Mouse (Mus musculus) kidney, adult 10 weeks (tissue): ENCODE measurements around the gene Tmed2. TPM values are rescaled to one million over a fixed set of nuclear protein-coding genes. Genes with fewer than 3 reads are reported as not detected.

ENCODE experiments used
- polyA plus RNA-seq: library from polyadenylated mRNA; stranded (reverse); fragments of 350-450 nt; fragmentation: Illumina TruSeq; extraction: RNeasy Lipid Tissue Mini Kit (QIAGEN cat#74804); gene quantifications from one replicate; pipeline ENCODE4 v1.2.3, GENCODE M21; 2014; ENCODE audit warnings: low read depth, low replicate concordance

Gene Tmed2
- polyA plus RNA-seq, result 1,292 TPM

GRCm38 (mm10) chr5:124540383-124540786 lies at the start of gene Tmed2:
Gene Tmed2, plus strand, starts transcription at chr5:124540695.

GRCm38 (mm10) chr5:124530655-124531582 lies 9.6 kb upstream of the Tmed2 start, which contains the start of gene Rilpl1:
Gene Rilpl1, minus strand, starts transcription at chr5:124531391.

GRCm38 (mm10) chr5:124552558-124553307 lies 12.2 kb downstream of the Tmed2 start, which contains the start of gene Ddx55:
Gene Ddx55, plus strand, starts transcription at chr5:124552864.

GRCm38 (mm10) chr5:124578633-124579317 lies 38.3 kb downstream of the Tmed2 start, which contains the start of the genes Eif2b1 and Gtf2h3:
Gene Eif2b1, minus strand, starts transcription at chr5:124579131.
Gene Gtf2h3, plus strand, starts transcription at chr5:124579140.

Other genes with a start within 250 kb of the Tmed2 start
- gene Mphosph9, start 212.7 kb upstream of the Tmed2 start, polyA plus RNA-seq, result 6.2 TPM
- gene 2810006K23Rik, start 212.6 kb upstream of the Tmed2 start, polyA plus RNA-seq, result 18.2 TPM
- 84.9 TPM for gene Cdk2ap1, start 177.6 kb upstream of the Tmed2 start, polyA plus RNA-seq
- 78.2 TPM for gene Sbno1, start 114.7 kb upstream of the Tmed2 start, polyA plus RNA-seq
- gene Kmt5a, start 100.8 kb upstream of the Tmed2 start, polyA plus RNA-seq, result 73.8 TPM
- 4.8 TPM for gene Rilpl2, start 62.3 kb upstream of the Tmed2 start, polyA plus RNA-seq
- gene Snrnp35, start 57.6 kb upstream of the Tmed2 start, polyA plus RNA-seq, result 0.69 TPM
- 6.8 TPM for gene Rilpl1, start 9.3 kb upstream of the Tmed2 start, polyA plus RNA-seq
- gene Ddx55, start 12.2 kb downstream of the Tmed2 start, polyA plus RNA-seq, result 5.9 TPM
- gene Eif2b1, start 38.4 kb downstream of the Tmed2 start, polyA plus RNA-seq, result 33.2 TPM
- gene Gtf2h3, start 38.4 kb downstream of the Tmed2 start, polyA plus RNA-seq, result 6.4 TPM
- gene Atp6v0a2, start 87.9 kb downstream of the Tmed2 start, polyA plus RNA-seq, result 28.4 TPM
- not detected for gene Dnah10, start 184.4 kb downstream of the Tmed2 start, polyA plus RNA-seq